Mouse (Mus musculus): ENCODE results near the gene Gm11549.
A peak's percentile ranks its signal among the peaks of the same experiment; 100 is the strongest.

Gm11549 gene

DNA sequence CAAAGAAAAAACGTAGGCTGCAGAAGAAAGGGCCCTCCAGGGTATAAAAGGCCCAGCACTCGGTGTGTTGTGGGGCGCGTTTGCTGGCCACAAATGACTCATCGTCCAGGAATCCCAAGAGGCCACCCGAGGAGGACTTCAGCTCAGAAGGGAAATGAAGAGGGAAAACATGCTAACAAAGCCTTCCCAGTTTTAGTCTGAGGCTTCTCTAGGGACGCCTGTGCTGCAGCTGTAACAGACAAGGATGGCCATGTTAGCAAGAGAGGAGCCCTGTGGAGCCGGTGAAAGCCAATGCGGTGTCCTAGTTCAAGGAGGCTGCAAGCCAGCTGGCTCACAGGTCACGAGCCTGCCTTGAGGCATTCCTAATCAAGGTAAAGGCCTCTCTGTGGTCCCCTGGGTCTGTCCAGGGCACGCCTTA is 39.8 kb downstream of the Gm11549 start:
- peak; percentile 52 to 72 for DNase-seq (ENCODE audit: low spot score in 2 of 2)

DNA sequence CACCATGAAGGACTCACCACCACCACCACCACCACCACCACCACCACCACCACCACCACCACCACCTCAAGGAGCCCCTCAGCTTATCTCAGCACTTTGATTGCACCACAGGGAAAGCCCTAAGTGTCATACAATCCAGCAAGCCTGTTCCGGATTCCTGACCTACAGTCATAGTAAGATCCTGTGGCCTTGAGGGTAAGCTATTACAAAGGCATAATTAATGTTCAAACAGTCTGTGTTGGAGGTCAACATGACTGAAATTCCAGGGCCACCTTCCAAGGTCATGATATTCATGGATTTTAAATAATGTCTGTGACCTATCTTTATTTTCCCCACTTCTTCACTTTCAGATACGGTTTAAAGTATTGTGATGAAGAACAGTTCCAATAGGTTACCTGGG is 41.1 kb downstream of the Gm11549 start:
- no peak for DNase-seq (ENCODE audit: low spot score in 2 of 2)

DNA sequence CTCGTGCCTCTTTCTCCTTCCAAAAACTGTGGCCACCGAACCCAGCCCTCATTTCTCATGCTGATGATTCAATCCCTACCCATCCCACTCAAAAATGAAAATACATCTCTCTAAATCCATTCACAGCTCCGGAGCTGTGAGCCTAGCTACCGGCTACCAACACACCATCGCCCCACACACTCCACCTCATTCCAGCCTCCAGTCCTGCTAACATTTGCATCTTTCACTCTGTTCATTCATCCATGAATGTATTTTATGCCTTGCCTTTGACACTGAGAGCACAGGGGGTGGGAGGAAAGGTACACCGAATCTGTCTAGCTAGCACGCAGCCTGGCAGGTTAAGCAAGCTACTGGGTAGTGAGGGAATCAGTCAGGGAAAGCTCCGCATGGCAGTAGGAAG is 42.8 kb downstream of the Gm11549 start:
- no peak for DNase-seq (ENCODE audit: low spot score in 2 of 2)

DNA sequence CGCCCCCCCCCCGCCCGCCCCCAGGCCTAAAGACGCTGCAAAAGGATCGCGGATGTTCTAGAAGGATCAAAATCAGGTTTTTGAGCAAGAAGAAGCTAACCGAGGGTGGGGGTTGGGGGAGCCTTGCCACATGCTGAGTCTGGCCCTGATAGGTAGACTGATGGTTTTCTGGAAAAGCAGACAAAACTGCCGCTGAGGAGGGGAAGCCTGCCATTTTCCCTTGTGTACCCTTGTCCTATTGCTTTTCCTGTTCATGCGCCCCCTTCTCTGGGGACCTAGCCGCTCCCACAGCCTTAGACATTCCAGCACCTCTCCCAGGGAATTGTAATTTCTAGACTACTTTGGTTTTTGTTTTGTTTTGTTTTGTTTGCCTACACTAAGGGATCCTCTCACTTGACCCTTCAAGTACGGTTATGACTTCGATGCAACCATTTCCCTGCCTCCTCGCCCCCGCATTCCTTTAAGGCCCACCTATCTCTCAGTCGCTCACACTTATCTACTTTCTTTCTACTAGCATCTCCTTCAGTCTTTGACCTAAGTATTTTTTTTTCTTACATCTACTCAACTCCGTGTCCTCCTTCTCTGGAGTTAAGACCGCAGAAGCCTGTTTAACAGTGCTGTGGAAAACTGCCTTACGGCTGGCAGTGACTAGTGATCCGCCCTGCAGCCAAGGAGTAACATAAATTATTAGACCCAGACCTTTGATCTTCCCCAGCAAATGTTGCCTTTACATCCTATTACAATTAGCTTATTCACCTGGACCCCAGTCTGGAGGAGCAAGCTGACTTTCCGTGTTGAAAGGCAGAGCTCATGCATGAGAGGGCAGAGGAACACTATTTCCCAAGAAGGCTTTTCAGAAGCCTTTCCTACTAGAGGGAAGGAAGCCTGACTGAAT is 45.1 kb downstream of the Gm11549 start:
- no peak for DNase-seq (ENCODE audit: low spot score in 2 of 2)

DNA sequence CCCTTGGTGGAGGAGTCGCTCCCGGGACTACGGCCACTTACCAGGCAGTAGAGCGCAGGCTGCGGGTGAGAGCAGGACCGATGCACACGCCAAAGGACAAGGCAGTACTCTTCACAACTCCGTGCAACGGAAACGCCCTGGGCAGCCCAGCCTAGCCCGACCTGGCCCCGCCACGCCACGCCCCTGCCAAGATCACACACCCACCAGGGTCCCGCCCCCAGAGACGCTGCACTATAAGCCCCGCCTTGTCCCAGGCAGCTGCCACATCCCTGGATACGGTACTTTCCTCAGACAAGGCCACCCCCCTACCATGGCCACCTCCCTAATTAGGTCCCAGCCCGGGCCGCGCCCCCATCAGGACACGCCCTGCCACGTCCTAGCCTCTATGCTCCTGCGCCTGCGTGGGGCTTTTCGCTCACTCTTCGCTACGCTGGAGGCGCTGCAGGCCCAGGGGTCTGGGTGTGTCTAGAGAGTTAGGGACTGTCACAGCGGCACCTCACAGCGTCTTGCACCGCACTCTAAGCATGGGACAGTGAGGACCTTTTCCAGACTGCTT is 46.0 kb downstream of the Gm11549 start, which contains the start of the genes Anxa5 and 1810062G17Rik:
Gene Anxa5, minus strand, starts transcription at position 363 of the 556 bp plus-strand sequence.
Gene 1810062G17Rik, plus strand, starts transcription at position 406 of the 556 bp plus-strand sequence.
- DNase-seq (ENCODE audit: low spot score in 2 of 2) = peak; percentile 93

DNA sequence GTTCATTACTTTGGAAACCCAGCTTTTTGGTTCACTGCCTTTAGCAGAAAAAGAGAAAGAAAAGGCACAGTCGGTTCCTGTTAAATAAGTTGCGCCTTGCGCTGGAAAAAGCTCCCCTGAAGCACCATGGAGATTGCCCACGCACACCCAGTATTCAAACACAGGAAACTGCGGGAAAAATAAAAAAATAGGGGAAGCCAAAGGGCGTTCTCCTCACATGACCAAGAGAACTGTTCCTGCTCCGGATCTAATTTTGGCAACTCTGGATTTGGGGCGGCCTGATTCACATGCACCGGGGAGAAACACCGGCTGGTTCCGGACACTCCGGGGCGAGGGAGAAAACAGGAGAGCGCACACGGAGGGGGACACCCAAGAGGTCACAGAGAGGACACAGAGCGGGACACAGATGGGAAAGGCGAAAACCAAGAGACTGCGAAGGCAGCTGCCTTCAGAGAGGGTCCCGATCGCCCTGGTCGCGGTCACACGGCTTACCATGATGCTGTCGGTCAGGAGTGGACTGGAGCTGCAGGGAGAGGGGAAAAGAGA is 46.6 kb downstream of the Gm11549 start:
- DNase-seq (ENCODE audit: low spot score in 2 of 2) = peak; percentile 59 to 74

DNA sequence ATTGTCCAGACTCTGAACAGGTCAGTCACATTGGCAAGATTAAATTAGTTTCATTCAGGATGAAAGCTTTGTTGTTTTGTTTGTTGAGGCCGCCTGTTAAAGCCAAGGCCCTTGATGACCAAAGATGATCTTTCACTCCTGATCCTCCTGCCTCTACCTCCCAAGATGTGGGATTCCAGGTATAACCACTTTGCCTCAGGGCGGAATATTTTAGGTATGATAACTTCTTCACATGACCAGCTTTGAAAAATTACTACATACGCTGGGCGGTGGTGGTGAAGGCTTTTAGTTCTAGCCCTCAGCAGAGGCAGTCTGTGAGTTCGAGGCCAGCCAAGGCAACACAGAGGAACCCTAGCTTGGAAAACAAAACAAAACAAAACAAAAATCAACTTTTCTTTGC is 47.2 kb downstream of the Gm11549 start:
- no peak for DNase-seq (ENCODE audit: low spot score in 2 of 2)

DNA sequence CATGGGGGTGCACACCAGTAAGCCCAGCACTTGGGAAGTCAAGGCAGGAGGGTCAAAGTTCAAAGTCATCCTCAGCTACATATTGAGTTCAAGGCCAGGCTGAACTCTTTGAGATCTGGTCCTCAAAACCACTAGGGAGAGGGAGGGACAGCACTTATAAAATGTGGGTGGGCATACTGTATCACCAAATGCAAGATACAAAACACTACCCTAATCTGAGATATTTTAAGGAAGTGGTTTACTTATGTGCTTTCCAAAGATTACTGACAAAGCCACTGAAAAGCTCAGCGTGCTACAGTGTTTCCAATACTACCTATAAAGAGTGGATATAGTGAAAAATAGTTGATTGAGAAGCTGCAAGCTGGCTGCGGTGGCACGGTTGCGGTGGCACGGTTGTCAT is 48.4 kb downstream of the Gm11549 start:
- DNase-seq (ENCODE audit: low spot score in 2 of 2) = no peak

DNA sequence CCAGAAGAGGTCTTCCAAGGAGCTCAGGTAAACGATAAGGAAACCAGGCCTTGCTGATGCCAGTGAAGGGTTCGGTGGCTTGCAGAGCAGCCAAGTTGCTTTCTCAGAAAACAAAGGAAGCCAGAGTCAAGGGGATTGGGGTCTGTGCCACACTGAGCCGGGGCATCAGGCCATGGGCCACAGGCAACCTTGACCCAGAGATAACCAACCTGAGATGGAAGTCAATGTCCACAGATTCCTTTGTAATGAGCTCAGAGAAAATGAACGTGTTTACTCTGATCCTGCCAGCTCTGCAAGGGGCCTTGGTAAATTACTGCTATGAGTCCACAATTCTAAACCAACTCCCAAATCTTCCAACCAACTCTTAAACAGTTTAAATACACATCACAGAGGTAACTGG is 49.8 kb downstream of the Gm11549 start:
- DNase-seq (ENCODE audit: low spot score in 2 of 2) = no peak

DNA sequence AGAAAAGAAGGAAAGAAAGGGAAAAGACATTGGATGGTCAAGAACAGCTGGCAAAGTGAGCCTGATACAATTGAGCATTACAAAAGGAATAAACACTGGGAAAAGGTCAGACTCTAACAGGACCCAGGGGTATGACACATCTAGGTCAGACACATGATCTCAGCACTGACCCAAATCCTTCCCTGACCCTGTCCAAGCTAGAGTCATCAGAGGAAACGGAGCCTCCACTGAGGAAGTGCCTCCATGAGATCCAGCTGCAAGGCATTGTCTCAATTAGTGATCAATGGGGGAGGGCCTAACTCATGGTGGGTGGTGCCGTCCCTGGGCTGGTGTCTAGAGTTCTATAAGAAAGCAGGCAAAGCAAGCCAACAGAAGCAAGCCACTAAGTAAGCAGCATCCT is 52.7 kb downstream of the Gm11549 start:
- no peak for DNase-seq (ENCODE audit: low spot score in 2 of 2)

DNA sequence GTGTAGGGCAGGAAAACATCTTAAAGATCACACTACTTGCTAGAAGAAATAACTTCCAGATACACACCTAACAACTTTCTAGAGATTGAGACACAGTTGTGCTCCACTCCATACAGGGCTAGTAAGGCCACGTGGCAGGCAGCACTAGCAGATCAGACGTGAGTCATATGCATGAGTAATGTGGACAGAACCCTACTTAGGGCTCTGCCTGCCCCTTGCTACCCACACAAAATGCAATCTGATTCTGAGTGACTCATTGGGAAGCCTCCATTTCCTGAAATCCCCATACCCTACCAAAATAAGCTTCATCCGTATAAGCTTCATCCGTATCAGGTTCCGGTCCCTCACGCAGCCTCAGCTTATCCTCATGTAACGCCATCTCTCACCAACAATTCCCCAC is 54.0 kb downstream of the Gm11549 start:
- no peak for DNase-seq (ENCODE audit: low spot score in 2 of 2)

DNA sequence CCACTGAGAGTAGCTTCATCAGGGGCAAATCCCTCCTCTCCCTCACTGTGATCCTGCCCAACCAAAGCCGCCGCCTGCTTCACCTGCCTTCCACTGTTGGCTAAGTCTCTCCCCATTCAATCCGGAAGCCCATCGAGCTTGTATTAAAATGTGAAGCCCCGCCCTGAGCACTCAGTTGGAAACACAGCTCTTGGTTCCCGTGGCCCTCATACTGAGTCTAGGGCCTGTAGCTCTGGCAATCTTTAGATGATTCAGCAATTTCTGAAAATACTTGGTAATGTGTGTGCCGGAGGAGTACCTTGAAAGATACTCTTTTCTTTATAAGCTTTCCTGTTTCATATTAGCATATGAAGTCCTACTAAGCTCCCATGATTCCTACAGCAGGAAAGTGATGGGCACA is 56.1 kb downstream of the Gm11549 start:
- no peak for DNase-seq (ENCODE audit: low spot score in 2 of 2)

Data from right cerebral cortex, postnatal 10 days (tissue).